Mouse (Mus musculus) induced T-regulatory cell, adult 2 months (primary cell): ENCODE data around the gene Ehbp1l1.
"Not testable (repeated sequence)": the region's sequence is repeated elsewhere in the genome, so short reads cannot be mapped to it uniquely, and the experiment has no call there.

Experiments
- DNase-seq: peaks from one replicate; pipeline ENCODE4 v3.0.0-alpha.2; 2012; ENCODE audit warnings: low read depth

The Ehbp1l1 gene

DNA sequence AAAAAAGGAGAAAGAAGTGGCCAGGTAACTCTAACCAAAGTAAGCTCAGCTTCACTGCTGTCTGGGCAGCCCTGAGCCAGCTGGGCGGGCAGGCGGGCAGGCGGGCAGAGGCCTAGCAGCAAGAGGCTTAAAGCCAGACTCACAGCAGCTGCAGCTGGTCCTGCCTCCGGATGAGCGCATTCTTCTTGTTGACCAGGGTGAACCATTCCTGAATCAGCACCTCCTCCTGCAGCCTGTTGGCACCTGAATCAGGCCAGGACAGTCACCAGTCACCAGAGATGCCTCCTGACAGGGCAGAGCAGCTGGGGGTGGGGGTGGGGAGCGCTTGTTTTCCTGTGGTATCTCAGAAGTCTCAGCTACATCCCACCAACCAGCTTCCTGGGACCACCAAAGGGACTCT lies 16.0 kb downstream of the Ehbp1l1 start:
- DNase-seq: no peak

DNA sequence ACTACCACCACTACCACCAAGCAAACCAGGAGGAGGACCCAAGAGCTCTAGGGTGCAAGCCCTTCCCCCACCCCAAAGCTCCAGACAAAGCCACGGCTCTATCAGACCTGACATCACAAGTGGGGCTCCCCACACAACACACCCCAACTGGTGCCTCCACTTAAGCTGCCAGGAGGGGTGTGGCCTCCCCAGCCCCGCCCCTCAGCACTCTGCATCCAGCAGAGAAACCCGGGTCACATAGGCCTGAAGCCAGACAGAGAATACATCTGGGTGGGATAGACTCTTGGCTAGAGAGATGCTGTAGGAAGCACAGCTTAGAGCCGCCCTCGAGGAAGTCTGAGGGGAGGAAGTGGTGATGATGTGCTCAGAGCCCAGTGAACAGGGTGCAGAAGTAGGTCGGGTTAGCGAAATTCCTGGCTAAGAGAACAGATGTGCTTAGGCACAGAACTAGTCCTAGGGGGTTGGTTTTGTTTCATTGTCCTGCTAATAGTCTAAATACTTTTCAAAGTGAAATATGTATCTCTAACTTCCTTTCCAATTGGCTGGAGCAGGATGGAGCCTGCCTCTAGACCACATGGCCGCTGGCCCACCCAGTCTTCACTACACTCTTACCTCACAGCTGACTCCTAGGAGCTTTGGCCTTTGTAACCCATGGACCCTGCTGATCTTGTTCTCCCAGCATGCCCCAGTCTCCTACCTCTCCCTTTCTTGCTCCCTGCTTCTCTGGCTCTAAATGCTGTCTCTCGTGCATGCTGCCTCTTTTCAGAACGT lies 21.1 kb downstream of the Ehbp1l1 start:
- DNase-seq: peak; percentile 91

DNA sequence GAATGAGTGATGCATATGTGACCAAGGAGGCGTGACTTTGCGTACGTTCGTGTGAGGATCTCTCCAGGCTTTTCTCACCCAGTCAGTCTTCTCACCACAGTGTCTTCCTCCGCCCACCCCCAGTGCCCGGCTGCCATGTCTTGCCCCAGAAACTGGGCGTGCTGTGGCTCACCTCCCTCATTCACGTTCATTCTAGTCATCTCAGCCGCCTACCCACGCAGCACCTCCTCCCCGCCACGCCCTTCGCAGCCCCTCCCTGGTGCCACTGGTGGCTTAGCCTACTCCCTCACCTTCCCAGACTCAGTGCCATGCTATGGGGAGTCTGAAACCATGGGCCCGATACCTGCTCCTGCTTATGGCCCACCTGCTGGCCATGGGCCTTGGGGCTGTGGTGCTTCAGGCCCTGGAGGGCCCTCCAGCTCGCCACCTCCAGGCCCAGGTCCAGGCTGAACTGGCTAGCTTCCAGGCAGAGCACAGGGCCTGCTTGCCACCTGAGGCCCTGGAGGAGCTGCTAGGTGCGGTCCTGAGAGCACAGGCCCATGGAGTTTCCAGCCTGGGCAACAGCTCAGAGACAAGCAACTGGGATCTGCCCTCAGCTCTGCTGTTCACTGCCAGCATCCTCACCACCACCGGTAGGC lies 21.8 kb downstream of the Ehbp1l1 start, which contains the start of gene Kcnk7:
Gene Kcnk7, plus strand, starts transcription at position 205 of the 638 bp plus-strand sequence.
- DNase-seq: peak; percentile 91

DNA sequence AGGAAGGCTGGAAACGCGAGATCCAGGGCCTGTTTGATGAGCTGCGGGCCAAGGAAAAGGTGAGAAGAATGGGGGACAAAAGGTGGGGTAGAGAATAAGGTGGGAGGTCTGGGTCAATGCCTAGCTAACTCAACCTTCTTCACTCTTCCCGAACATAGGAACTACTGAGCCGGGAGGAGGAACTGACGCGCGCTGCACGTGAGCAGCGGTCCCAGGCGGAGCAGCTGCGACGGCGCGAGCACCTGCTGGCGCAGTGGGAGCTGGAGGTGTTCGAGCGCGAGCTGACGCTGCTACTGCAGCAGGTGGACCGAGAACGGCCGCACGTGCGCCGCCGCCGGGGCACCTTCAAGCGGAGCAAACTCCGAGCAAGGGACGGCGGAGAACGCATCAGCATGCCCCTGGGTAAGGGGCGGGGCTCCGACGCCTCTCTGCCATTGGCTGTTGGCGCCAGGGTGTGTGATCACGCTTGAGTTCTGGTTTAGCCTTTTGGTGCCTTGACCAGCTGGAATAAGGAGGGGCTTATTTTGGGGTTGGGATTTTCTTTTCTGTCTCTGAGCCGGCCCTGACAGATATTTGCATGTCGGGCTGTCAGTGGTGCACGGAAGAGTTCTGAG lies 30.2 kb downstream of the Ehbp1l1 start:
- no peak for DNase-seq

DNA sequence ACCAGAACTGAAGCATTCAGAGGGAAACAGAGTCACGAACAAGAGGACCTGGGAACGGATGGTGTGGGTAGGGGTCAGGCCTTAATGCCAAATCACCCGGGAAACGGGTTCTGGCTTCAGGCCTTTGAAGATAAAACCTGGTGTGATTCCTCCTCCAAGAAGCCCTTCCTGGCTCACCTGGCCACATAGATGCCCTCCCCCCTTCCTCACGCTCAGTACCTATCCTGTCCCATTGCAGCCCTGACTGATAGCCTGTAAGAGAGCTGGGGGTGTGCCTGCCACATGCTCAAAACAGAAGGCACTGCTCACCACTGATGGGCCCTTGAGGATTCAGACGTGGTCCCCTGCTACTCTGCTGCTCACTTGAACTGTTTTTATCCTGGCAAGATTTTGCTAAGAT lies 32.3 kb downstream of the Ehbp1l1 start:
- no peak for DNase-seq

DNA sequence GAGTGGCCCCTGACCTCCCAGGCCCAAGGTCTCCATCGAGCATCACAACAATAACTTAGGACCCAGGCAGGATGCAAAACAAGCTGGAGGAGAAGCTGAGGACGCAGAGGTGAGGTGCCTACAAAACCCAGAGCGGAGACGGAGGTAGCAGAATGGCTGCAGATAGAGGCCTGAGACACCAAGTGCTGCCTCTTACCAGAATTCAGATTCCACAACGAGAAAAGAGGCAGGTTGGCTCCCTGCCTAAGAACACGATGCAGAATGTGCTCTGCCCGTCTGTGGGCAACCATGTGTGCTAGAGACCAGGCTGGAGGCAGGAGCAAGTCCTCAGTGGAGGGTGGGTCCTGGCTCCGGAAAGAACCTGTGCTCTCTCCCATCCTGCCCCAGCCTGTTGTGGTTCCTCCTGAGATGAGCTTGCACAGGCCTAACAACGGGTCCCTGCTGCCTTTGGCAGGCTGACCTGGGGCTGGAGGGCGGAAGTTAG lies 33.2 kb downstream of the Ehbp1l1 start:
- no peak for DNase-seq

DNA sequence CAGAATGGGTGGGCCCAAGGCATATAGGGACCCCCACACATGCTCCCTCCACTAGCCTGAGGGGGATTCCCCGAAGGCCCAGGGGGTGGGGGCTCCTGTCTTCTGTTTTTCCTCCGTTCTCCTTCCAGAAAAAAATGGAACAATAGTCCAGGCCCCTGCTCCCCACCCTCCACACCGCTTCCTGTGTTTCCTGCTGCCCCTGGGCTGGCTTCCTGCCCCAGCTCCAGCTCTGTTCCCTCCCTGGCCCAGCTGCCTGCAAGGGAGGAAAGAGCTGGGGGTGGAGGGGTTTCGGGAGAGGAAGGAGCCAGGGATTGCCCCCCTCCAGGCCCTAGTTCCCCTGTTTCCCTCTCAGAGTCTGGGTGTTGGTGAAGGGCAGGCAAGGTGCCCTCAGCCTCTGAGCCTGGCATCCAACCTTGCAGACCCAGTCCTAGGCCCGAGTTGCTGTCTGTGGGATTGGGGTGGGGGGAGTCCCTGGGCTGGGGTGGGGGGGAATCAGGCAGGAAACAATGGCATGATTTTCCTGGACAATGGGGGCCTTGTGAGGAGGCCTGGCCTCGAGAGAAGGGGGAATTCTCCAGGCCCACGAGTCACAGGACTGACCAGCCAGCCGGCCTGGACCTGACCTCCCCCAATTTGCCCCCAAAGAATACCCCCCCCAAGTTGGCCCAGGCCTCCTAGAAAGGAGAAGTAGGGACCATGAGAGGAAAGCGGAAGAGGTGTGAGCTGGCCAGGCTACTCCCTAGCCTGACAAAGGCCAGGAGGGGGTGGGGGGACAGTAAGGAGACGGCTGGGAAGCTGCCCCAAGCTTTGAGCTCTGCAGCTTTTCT lies 33.8 kb downstream of the Ehbp1l1 start:
- no peak for DNase-seq

DNA sequence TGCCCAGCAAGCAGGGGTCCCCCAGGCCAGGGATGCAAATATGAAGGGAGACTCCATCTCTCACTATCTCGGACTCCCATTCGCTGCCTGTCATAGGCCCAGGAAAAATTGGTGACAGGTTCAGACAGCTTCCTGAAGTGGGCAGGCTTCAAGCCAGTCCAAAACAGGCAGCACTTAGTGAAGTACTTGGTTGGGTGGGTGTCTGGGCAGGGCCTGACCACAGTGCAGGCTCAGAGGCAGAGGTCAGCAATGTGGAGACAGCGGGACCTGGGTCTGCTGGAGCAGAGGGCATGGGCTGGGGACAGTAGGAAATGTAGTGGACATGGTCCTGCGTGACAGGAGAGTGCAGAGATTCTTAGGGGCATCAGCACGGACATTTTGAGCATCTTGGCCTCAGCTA lies 34.5 kb downstream of the Ehbp1l1 start:
- DNase-seq: no peak

DNA sequence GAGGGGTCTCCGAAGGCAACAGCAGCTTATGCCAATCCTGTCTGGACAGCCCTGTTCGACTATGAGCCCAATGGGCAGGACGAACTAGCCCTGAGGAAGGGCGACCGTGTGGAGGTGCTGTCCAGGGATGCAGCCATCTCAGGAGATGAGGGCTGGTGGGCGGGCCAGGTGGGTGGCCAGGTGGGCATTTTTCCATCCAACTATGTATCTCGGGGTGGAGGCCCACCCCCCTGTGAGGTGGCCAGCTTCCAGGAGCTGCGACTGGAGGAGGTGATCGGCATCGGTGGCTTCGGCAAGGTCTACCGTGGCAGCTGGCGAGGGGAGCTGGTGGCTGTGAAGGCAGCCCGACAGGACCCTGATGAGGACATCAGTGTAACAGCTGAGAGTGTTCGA lies 35.8 kb downstream of the Ehbp1l1 start:
- DNase-seq: no peak

DNA sequence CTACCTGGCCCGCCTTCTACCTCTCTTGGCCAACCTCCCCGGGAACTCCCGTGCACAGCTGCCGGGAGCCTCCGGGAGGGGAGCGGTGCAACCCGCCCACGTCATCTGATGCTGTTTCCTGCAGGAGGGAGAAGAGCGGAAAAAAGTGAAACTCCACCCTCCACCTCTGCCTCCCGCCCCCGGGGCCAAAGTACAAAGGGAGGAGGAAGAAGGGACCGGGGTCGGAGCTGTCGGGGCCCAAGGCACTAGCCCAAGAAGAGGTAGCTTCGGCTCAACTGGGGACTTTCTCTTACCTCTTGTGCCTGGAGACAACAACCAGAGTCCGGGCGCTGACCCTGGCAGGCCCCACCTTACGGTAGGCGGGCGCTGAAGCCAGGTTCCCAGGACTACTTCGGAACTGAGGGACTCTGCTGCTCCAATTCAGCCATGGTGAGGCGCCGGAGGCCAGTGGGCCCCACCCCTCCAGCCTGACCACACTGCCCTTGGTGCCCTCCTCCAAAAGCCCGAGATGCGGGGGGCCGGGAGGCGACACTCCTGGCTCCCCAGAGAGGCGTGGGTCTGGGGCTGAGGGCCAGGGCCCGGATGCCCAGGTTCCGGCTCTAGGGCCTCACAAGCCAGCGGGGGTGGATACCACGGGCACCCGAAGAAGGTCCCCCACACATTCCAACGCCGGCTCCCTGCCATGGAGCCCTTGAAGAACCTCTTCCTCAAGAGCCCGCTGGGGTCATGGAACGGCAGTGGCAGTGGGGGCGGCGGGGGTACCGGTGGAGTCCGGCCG lies 36.4 kb downstream of the Ehbp1l1 start:
- peak; percentile 97 for DNase-seq

DNA sequence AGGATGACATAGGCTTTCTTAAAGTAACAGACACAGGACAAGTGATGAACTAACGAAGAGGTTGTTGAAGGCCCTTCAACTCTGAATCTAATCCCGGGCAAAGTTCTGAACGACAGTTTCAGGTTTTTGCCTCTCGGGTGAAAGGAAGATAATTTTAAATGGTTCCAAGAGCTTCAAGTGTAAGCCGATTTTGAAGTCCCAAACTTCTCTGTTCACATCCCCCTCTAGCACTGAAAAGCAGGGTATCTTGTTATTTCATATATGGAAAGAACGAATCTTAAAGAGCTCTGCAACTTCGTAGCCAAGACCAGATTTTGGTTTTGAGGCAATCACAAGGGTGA lies 37.1 kb downstream of the Ehbp1l1 start:
- no peak for DNase-seq

DNA sequence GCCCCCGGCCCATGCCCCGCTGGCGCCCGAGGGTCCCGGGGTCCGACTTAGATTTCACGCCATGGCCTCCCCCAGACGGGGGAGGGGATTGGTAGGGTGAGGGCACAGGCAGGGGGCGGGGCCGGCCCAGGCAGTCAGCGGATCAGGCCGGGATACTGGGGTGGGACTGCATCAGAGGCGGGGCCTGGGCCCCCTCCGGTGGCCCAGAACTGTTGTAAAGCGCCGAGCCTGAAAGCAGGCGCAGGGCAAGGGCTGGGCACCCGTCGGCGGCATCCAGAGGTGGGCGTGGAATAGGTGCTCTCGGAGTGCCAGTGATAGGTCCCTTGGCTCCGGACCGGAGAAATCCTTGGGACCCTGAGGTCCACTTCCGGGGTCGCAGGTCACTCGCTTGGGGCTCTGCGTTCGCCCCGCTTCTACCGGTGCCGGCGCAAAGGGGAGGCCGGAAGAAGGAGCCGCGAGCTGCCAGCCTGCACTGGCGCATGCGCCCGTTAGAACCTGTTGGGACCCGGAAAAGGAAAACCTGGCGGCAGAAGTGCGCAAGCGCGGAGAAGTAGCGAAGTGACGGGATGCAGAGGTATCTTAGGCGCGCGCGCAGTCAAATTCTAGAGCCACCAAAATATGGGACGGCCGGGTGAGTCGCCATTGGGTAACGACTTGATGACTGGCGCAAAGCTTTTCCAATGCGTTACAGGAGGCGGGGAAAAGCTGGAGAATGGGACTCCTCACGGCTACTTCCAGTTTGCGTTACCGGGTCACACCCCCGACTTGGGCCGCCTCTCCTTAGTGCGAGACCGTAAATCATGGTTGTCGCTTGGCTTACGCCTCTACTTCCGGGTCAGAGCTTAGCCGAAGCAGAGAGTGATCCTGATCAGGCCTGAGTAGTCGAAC lies 37.7 kb downstream of the Ehbp1l1 start, which contains the start of the genes Map3k11 and Pcnx3:
Gene Map3k11, plus strand, starts transcription at position 543 of the 888 bp plus-strand sequence.
Gene Pcnx3, minus strand, starts transcription at position 709 of the 888 bp plus-strand sequence.
- peak; percentile 100 for DNase-seq

DNA sequence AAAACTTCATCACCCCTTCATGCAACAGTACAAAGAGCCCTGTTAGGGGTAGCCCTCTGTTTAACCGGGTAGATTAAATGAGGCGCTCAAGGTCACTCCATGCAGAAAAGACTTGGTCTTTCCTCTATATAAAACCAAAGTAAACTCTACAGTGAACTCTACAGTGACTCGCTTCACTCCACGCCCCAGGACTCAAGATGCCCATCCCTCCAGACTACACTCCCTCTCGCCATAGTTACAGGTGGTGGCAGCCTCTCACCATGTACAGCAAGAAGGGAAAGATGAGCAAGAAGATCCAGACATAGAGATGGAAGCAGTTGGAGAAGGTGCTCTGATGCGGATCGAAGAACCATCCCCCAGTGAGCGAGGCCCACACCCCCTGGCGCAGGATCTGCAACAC lies 38.4 kb downstream of the Ehbp1l1 start:
- peak; percentile 30 for DNase-seq

DNA sequence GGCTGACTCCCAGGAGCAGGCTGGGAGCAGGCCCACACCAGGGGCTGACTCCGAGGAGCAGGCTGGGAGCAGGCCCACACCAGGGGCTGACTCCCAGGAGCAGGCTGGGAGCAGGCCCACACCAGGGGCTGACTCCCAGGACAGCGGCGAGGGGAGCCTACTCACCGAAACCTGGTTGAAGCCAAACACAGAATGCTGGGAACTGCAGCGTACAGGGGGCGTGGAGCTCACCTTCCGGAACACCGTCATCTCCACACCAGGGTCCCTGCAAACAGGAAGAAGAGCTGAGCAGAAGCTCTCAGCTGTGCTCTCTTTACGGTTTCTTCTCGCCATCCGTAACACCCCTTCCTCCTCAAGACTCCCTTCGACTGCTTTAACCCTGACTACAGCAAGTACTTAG lies 39.2 kb downstream of the Ehbp1l1 start:
- not testable (repeated sequence) for DNase-seq

DNA sequence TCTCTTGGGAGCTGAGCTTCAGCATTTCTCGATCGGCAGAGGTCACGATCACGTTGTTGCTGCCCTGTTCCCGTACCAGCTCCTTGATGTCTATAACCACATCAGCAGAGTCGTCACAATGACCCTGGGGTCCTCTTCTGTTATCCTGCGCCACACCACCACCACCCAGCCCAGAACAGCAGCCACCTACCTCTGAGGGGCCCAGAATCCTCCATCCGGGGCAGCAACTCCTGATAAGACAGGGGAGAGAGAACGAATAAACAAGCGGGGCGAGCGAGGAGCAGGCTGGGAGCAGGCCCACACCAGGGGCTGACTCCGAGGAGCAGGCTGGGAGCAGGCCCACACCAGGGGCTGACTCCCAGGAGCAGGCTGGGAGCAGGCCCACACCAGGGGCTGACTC lies 39.7 kb downstream of the Ehbp1l1 start:
- DNase-seq: no peak

DNA sequence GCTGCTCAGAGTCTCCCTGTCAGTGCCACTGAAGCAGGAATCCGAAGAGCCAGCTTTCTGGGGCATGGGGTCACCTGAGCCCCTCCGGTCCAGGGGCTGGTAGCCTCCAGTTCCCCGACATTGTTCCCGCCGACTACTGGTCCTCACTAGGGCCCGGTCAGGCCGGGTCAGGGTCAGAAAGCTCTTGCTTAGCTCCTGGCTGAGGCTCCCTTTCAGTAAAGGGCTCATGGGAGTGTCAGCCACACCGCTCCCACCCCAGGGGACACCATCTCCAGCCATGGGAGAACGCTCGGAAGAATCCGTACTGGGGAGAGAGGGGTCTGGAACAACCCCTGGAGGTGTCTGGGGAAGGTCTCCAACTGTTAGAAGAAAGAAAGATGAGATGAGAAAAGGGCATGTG lies 40.3 kb downstream of the Ehbp1l1 start:
- no peak for DNase-seq

DNA sequence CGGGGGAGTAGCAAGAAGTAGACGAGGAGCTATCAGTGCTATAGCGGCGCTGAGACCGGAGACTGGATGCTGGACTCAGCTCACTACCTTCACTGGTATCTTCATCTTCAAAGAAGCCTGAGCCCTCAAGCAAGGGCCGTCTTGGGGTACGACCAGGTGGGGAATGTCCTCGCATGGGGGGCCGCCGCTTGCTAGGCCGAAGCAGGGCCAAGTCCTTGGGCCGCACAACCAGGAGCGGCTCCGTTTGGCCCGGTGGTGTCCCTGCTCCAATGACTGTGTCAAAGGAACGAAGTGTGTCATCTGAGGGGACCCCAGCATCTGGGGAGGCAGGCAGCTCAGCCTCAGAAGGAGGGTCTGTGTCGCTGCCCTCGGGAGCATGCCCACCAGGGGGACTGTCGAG lies 40.7 kb downstream of the Ehbp1l1 start:
- DNase-seq: no peak

DNA sequence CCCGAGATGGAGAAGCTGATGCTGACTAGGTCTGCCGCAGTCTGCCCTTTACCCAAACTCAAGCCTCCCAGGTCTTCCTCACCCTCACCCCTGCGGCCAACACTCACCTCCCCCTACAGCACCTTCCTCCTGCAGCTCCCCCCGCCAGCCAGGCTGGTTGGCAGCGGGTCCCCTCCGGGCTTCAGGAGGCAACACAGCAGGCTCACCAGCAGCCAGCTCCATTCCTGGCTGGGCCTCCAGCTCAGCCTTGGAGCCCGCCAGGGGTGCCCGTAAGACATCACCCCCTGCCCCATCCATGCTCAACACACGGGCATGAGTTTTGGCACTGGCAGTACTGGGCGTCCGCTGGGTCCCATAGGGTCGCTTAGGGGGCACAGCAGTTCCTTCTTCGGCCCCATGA lies 41.1 kb downstream of the Ehbp1l1 start:
- no peak for DNase-seq

DNA sequence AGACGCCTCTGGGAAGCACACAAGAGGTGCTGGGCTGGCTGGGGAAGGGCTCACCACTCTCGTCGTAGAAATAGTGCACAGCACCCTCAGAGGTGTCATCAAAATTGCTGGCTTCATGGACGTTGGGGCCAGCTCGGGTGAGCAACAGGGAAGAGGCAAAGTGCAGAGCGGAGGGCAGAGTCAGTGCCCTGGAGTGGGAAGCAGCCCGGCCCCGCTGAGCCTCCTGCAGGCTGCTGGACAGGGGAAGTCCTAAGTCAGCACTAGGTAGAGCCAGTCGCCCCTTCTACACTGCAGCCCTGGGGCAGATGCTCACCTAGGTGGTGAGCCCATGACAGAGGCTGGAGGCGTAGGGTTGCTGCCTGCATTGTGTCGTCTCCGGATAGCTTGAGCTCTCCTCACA lies 41.9 kb downstream of the Ehbp1l1 start:
- DNase-seq: no peak

DNA sequence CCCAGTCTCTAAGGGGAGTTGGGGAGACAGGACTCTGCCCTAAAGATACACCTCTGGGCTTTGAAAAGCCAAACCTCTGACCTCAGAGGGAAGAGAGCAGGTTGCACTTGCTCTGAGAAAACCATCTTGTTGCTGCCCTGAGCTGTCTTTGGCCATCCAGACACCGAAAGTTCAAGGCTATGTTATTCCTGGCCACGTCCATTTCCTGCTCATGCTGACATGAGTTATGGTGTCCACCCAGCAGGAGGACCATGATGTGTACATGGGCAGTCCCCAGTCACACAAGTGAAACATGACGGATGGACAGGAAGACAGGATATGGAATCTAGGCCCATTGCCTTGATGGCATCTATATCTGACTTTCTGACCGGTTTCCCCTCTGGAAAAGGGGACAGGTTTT lies 45.7 kb downstream of the Ehbp1l1 start:
- no peak for DNase-seq
